Mouse (Mus musculus) right cerebral cortex, postnatal 10 days (tissue): Measurements from ENCODE around the gene Nckap1.

Source experiments
- DNase-seq, 2 experiments: peaks; one replicate each; pipeline ENCODE4 v3.0.0; 2021; ENCODE audit warnings: low spot score in 2 of 2

Nckap1 gene

DNA sequence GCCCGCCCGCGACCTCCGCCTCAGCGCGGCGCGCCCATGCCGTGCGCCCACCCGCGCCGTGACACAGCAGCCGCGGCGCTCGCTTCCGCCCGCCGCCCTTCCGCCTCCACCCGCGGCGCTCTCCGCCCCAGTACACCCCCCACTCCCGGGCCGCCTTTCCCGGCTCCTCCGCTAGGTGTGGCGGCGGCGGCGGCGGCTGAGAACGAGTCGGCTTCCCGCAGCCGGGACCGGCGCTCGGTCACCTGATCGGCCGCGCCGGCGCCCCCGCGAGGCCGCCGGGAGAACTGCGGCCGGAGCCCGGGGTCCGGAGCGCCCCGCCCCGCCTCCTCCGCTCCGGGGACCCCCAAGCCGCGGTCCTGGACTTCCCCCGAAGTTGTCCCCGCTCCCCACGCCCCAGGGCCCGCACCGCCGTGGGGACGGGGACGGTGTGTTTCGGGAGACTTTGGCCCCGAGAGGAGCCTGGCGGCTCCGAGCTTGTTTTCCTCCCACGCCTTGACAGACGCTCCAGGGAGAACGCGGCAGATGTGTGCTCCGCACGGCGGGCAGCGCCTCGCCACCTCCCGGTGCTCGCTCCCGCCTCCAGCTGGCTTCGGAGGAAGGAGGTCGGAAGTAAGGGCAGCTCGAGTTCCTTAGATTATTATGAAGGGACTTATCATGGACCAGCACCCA lies at the start of gene Nckap1:
Nckap1 (minus strand) TSS at position 338 of the 669 bp plus-strand sequence.
- peak; percentile 92 to 93 for DNase-seq

DNA sequence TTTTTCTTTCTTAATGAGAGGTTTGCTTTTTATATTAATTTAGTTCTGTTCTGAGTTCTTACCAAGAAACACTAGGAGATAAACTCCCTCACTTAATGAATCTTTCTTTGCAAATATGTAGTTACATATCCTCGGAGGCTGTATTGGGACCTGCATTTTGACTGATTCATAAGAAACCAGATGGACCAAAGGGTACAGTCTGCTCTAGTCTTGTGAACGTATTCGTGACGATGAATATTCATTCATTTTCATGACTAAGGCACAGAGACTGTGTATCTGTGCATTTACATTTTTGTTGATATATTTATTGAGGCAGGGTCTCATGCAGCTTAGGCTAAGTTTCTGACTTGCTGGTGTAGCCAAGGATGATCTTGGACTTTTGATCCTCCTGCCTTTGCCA lies 43.3 kb upstream of the Nckap1 start:
- DNase-seq, result no peak

- no peak for DNase-seq
Measured at GRCm38 (mm10) chr2:80621921-80622320, 40.7 kb upstream of the Nckap1 start.

DNA sequence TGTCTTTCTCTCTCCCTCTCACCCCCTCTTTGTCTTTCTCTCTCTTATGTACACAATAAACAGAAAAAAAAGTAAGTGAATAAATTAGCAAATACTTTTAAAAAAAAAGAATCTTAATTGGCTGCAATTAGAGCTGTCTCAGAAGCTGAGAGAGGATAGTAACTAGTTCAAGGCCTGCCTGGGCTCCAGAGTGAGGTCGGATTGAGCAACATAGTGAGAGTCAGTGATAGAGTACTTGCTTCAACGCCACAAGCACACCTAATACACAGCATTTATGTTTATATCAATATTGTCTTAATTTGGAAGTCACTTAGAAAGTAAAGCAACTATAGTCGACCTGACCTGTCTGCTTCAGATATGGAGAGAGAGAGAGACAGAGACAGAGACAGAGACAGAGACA lies 37.8 kb upstream of the Nckap1 start:
- no peak for DNase-seq

DNA sequence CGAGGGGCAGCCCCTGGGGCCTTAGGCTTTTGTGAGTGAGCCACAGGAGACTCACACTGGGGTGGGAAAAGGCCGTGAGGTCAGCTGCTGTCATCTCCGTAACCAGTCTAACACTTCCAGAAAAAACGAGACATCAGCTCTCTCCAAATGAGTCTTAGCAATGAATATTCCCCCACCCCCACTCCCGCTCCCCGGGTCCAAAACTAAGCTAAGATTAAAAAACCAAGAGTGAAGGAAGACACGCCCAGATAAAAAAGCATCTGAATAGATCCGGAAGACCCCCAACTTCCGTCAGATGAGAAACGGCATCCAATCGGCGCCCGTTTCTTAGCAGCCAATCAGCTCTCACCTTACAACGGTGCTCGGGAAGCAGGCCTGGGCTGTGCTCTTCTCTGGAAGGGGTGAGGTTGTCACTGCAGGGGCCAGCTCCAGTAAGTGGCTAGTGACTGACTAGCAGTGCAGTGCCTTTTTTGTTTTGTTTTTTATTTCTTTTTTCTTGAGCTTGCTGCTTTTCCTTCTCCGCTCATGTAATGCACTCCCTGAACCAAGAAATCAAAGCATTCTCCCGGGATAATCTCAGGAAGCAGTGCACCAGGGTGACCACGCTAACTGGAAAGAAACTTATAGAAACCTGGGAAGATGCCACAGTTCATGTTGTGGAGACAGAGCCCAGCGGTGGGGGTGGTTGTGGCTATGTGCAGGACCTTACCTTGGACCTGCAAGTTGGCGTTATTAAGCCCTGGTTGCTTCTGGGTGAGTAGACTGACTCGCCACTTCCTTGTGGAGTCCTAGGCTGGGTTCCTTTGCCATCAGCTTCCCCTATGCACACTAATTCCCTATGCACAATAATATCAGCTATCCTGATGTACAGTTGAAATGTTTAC lies 35.9 kb upstream of the Nckap1 start, which contains the start of the genes Dusp19 and Nup35:
Dusp19 (plus strand) TSS at position 192 of the 884 bp plus-strand sequence.
Nup35 (plus strand) TSS at position 383 of the 884 bp plus-strand sequence.
- DNase-seq, result peak; percentile 97

GRCm38 (mm10) chr2:80612796-80613195 lies 31.6 kb upstream of the Nckap1 start:
- DNase-seq, result peak; percentile 70 to 75

DNA sequence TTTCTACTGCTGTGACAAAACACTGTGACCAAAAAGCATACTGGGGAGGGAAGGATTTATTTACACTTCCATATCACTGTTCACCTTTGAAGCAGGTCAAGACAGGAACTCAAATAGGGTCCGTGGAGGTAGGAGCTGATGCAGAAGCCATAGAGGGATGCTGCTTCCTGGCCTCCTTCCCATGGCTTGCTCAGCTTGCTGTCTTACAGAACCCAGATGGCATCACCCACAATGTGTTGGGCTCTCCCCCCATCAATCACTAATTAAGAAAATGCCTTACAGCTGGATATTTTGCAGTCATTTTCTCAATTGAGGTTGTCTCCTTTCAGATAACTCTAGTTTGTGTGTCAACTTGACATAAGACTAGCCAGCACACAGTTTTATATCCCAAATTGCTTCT lies 31.1 kb upstream of the Nckap1 start:
- no peak for DNase-seq

GRCm38 (mm10) chr2:80603771-80604426 lies 22.7 kb upstream of the Nckap1 start:
- peak; percentile 71 to 72 for DNase-seq

DNA sequence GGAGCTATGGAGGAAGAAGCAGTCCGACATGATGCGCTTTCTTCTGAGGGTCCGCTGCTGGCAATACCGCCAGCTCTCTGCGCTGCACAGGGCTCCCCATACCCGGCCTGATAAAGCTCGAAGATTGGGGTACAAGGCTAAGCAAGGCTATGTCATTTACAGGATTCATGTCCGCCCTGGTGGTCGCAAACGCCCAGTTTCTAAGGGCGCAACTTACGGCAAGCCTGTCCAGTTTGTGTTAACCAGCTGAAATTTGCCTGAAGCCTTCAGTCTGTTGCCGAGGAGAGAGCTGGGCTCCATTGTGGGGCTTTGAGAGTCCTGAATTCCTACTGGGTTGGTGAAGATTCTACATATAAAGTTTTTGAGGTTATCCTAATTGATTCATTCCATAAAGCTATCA lies 21.6 kb upstream of the Nckap1 start:
- no peak for DNase-seq

DNA sequence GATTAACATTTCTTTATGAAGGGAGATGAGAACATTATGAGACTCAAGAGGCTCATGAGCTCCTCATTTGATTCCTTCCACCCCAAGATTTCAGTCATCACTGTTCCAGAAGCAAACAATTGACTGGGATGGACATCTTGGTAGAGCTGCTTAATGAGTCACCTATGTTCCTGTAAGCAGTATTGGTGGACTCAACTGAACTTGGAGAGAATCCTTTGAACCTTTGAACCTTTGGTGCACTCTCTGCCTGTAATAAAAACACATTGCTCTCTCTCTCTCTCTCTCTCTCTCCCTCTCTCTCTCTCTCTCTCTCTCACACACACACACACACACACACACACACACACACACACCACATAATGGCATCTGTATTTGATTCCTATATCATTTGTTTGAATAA lies 19.4 kb upstream of the Nckap1 start:
- DNase-seq, result no peak

DNA sequence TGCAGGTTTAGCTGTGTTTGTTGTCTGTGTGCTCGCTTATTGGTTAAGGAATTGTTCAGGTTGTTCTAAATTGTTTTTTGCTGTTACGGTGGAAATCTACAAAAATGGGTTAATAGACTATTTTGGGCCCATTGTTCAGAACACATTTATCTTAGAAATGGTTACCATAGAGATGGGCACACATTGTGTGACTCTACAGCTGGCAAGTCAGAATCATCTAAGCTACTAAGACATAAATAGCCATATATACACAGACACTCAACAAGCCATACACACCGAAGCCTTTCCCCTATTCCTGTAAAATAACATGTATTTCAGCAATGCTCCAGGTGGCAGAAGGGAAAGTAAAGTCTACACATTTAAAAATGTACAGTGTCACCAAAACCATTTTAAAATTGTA lies 18.7 kb upstream of the Nckap1 start:
- no peak for DNase-seq

DNA sequence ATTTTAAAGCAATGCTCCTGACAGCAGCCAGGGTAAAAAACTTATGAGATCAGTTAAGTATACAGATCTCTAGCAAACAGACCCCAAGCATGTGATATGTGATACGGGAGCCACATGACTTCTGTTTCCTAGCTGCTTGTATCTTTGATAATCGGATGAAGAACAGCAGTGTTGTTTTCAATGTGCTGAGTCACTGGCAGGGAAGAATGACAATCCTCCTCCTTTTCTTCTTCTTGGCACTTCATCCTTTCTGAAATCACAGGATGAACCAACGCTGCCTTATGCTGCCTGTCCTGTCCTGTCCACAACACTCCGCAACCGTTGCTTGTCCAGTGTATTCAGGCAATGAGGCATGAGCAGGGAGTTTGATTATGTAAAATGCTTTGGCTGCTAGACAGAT lies 15.8 kb upstream of the Nckap1 start:
- DNase-seq, result no peak

DNA sequence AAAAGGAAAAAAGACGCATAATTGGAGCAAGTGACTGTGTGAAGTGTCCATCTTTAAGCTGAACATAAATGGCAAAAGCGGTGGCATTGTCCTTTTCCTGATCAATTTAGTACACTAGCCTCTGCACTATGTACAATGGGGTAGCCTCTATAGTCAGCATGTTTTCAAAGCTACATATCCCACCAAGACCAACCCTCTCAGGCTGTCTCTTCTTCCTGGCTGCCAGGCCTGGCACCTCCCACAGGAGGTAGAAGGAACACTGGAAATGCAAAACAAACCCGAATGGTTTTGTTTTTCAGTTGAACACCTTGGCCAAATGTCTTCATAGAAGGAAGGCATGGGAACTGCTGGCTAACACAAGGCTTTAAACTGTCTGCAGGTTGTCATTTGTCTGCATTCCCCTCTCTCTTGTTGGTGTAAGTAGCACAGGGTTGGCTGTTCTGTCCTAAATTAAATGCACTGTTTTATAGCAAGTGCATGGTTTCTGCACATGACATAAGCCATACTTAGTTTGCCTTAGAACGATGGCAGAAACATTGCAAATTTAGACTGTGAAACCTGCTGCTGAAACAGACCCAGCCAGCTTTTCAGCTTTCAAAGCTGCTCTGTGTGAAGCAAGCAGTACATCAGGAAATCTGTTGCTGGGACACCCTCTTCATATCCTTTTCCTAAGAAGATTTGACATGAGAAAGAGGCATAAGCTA lies 13.2 kb upstream of the Nckap1 start:
- DNase-seq, result peak; percentile 62 to 83

DNA sequence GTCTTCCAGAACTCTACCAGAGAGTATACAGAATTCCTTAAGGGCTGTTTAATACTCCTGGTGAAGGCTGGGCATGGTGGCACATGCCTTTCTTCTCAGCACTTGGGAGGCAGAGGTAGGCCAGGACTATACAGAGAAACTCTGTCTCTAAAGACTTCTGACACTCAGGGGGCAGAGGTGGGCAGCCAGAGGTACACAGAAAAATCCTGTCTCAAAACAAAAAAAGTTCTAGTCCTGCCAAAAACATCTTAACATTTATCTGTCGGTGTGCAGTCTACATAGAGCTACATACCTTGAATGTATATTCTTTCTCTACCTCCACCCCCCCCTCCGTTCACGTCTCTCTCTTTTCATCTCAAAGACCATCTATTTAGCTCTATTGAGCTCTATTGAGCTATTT lies 1.2 kb upstream of the Nckap1 start:
- DNase-seq, result peak in 1 of 2 experiments; percentile 21

DNA sequence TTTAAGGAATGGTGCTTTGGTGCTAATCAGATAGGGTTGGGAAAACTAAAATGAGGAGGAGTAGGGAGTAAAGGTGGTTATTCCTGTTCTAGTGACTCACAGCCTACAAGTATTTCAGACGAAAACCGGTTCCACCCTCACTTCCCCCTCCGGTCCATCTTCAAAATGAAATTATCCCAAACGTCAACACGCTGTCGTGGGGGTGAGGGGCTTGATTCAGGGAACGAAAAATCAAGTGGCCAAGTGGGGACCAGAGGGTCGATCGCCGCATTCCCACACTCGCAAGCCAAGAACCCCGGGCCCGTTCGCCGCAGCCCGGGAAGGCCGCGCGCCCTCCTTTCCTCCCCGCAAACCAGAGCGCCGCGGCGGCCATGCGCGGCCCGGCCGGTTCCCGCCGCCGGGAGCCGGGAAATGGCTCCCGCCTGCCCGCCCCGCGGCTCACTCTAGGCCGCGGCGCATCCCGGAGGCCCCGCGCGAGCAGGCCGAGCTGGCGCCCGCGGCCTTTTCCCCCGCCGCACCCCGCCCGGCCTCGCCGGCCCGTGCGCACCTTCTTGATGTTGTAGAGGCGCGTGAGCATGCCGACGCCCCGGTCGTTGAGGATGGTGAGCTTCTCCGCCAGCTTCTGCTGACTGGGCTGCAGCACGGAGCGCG lies 744 bp downstream of the Nckap1 start:
- peak; percentile 44 to 49 for DNase-seq

DNA sequence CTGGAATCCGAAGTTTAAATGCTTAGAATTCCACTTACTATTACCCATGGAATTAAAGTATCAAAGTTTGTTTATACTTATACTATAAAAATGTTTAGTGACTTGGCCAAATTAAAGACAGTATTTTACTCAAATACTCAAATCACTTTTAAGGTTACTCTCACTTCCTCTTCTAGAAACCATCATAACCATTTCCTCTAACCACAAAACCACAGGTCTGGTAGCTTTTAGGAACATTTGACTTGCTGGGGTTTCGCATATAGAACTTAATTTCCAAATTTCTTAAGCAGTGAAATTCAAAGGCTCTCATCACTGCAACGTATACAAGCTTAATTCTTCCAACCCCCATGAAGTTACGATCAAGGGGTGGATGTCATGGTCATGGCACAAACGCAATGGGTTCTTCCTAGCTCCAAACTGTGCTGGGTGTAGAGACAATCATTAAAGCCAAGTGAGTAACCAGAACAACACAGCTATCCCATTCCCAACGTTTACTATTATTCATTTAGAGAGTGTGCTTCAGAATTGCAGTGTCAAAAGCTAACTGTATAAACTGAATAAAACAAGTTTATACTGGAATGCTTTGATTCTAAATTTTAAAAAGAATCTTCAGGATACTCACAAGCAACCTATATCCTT lies 1.8 kb downstream of the Nckap1 start:
- peak in 1 of 2 experiments; percentile 9 for DNase-seq

DNA sequence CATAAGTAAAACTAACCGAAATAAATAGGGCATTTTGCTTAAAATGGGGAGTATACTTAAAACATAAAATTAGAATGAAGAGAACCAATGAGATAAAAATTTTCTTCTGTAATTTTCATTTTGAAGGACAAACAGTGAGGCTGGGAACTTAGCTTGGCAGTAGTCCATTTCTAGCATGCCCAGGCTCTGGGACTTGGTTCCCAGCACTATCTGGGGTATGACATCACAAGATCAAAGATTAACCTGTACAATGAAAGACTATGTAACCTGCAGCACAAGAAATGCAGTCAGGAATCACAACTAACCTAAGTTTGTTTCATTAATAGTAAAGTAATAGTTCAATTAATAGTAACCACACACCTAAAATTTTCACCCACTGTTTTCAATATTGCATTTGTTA lies 3.9 kb downstream of the Nckap1 start:
- DNase-seq, result peak in 1 of 2 experiments; percentile 12

DNA sequence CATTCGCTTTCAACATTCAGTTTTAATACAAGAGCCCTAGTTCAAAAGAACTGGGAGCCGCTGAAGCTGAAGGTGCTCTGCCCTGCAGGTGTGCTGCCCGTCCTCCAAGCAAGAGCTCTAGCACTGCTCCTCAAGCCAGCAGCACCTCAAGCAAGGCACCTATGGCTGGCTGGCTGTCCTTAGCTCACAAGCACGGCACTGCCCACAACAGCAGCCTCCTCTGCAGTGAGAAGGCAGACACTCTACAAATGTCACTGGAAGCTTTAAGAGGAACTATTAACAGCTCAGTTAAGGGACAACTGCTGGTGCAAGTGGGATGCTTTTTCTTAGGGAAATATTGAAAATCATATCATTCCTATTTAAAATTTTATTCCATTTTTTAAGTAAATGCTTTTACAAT lies 10.5 kb downstream of the Nckap1 start:
- DNase-seq, result peak in 1 of 2 experiments; percentile 19

DNA sequence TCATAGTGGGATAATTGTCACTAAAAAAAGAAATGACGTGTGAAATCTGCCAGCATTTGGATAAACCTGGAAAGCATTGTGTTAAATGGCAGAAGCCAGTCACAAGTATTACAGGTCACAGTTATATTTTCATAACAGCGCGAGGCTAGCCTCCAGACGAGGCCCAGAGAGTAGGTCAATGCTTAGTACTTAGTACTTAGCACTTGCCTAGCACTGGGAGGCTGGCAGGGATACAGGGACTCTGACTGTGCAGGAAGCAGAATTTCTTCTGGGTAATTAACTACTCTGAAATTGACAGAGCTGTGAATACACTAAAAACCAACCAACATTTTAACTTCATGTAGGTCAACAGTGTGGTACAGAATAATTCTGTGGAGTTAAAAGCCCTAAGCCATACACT lies 13.8 kb downstream of the Nckap1 start:
- peak in 1 of 2 experiments; percentile 19 for DNase-seq

GRCm38 (mm10) chr2:80562253-80562652 lies 18.9 kb downstream of the Nckap1 start:
- DNase-seq, result peak in 1 of 2 experiments; percentile 3

DNA sequence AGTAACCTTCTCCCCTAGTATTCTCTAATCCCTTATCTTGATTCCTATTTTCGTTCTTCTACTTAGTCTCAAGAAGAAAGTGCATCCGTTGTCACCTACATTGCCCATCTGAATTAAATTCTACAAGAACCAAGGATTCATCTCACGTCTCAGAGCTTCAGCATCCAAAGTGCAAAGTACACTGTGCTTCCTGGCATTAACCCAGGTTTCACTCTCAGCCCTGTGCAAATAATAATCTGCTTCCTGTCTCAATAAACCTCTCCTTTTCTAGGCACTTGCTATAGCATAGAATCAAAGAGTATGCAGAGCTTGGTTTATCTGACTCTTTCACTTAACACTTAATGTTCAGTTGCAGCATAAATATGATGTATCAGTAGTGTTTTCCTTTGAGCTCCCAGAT lies 19.7 kb downstream of the Nckap1 start:
- peak in 1 of 2 experiments; percentile 17 for DNase-seq
